Mouse (Mus musculus) adrenal gland, adult 10 weeks (tissue): Measurements from ENCODE around the gene Utp20. TPM values are rescaled to one million over a fixed set of nuclear protein-coding genes. Genes with fewer than 3 reads are reported as not detected.

Source experiments
- polyA plus RNA-seq: library from polyadenylated mRNA; stranded (reverse); fragments of 350-450 nt; fragmentation: Illumina TruSeq; extraction: RNeasy Lipid Tissue Mini Kit (QIAGEN cat#74804); gene quantifications from one replicate; pipeline ENCODE4 v1.2.3, GENCODE M21; 2014; ENCODE audit warnings: low read depth, low replicate concordance

Utp20 gene
- 32.5 TPM for polyA plus RNA-seq

GRCm38 (mm10) chr10:88826188-88826946, at the start of gene Utp20:
TSS of gene Utp20 (minus strand) at chr10:88826804.

GRCm38 (mm10) chr10:88730571-88731495, 95.8 kb downstream of the Utp20 start, which contains the start of gene Arl1:
TSS of gene Arl1 (plus strand) at chr10:88730858.

Other genes starting within 250 kb of the Utp20 start
- 6.6 TPM for gene Mybpc1, start 221.7 kb downstream of the Utp20 start, polyA plus RNA-seq
- 2.9 TPM for gene Spic, start 141.8 kb downstream of the Utp20 start, polyA plus RNA-seq
- 511 TPM for gene Arl1, start 95.9 kb downstream of the Utp20 start, polyA plus RNA-seq
- 0.41 TPM for gene Slc5a8, start 59.2 kb upstream of the Utp20 start, polyA plus RNA-seq